Mouse (Mus musculus): ENCODE data around the gene Rftn1.

DNA sequence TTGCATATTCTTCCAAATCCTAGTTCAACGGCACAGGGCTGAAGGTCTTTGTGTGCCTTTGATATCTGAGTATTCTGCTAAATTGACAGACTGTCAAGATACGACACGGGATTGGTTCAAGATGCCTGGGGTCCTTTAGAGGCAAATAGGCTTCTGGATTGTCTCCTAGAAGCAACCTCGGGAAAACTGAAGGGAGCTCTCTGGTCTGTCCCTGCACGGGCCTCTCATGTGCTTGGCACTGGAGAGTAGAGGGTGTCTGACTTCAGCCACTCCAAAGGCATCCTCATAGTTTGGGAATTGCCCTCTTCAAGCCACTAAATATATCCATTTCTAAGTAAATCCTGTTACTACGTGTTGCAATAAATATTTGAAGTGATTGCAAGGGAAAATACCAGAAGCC lies 98.6 kb downstream of the Rftn1 start:
- no peak for TF ChIP-seq FLI1 (IDR thresholded peaks at IDR 0.05; ENCODE audit: low read length)
- no peak for TF ChIP-seq GATA1 (IDR thresholded peaks at IDR 0.05; ENCODE audit: borderline replicate concordance, low read length)

Data from megakaryocyte, embryonic 14.5 days (primary cell).